Mouse (Mus musculus): ENCODE data around the gene Pou4f1. TPM values are rescaled to one million over a fixed set of nuclear protein-coding genes. Genes with fewer than 3 reads are reported as not detected.

Gene Pou4f1
- polyA plus RNA-seq, 1 experiment: 0.07 TPM

- TF ChIP-seq POLR2A (IDR thresholded peaks at IDR 0.05; ENCODE audit: low read depth, low read length) (no peak), CTCF (IDR thresholded peaks at IDR 0.05; ENCODE audit: extremely low read depth, insufficient read depth, insufficient read length, insufficient replicate concordance) (no peak)
- no peak for DNase-seq (ENCODE audit: low read depth in 1 of 2, low spot score in 2 of 2)
- 14% methylated on average over 6 of the region's 6 CpGs for WGBS
- H3K27me3 ChIP-seq (ENCODE audit: control insufficient read depth, insufficient read depth, low read length): peaks cover 55% of the 10 kb centered on the region
- H3K27ac ChIP-seq (ENCODE audit: insufficient read depth, low read length): no peak overlapping the region
- no peak overlapping the region for H3K4me3 ChIP-seq (ENCODE audit: extremely low read depth, insufficient read depth, insufficient read length)
- peaks cover 15% of the 10 kb centered on the region for H3K4me1 ChIP-seq (ENCODE audit: control insufficient read depth, insufficient read depth, insufficient read length)
- H3K36me3 ChIP-seq (ENCODE audit: control insufficient read depth, insufficient read depth, low read length): no peaks in the 10 kb centered on the region
Observed at GRCm38 (mm10) chr14:104468623-104468970, 798 bp upstream of the Pou4f1 start.

- no peaks in the 10 kb centered on the region for H3K36me3 ChIP-seq (ENCODE audit: control insufficient read depth, insufficient read depth, low read length)
- TF ChIP-seq CTCF (IDR thresholded peaks at IDR 0.05; ENCODE audit: extremely low read depth, insufficient read depth, insufficient read length, insufficient replicate concordance) (no peak), POLR2A (IDR thresholded peaks at IDR 0.05; ENCODE audit: low read depth, low read length) (no peak)
- H3K27ac ChIP-seq (ENCODE audit: insufficient read depth, low read length): no peak overlapping the region
- peaks cover 8% of the 10 kb centered on the region for H3K4me1 ChIP-seq (ENCODE audit: control insufficient read depth, insufficient read depth, insufficient read length)
- H3K4me3 ChIP-seq (ENCODE audit: extremely low read depth, insufficient read depth, insufficient read length): peak overlapping the region; percentile 43
- 3% methylated on average over 100 of the region's 101 CpGs for WGBS
- DNase-seq (ENCODE audit: low read depth in 1 of 2, low spot score in 2 of 2): no peak
- peaks cover 52% of the 10 kb centered on the region for H3K27me3 ChIP-seq (ENCODE audit: control insufficient read depth, insufficient read depth, low read length)
Observed at GRCm38 (mm10) chr14:104467133-104467965, 450 bp downstream of the Pou4f1 start.

DNA sequence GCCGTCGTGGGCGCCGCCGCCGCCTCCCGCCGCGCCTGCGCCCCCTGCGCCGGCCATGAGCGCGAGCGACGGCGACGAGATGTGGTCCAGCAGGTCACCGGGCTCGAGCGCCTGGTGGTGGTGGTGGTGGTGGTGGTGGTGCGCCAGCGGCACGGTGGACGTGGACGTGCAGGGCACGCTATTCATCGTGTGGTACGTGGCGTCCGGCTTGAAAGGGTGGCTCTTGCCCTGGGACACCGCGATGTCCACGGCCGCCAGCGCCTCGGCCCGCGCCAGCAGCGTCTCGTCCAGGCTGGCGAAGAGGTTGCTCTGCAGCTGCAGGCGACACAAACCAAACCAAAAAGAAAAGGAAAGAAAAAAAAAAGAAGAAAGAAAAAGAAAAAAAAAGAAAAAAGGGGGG lies 1.2 kb downstream of the Pou4f1 start:
- peaks cover 51% of the 10 kb centered on the region for H3K27me3 ChIP-seq (ENCODE audit: control insufficient read depth, insufficient read depth, low read length)
- 6% methylated on average over 42 of the region's 43 CpGs for WGBS
- H3K4me3 ChIP-seq (ENCODE audit: extremely low read depth, insufficient read depth, insufficient read length): no peak overlapping the region; the same call in 1 of the 2 replicates
- no peak overlapping the region for H3K27ac ChIP-seq (ENCODE audit: insufficient read depth, low read length)
- DNase-seq (ENCODE audit: low read depth in 1 of 2, low spot score in 2 of 2): no peak
- no peaks in the 10 kb centered on the region for H3K36me3 ChIP-seq (ENCODE audit: control insufficient read depth, insufficient read depth, low read length)
- TF ChIP-seq POLR2A (IDR thresholded peaks at IDR 0.05; ENCODE audit: low read depth, low read length) (no peak), CTCF (IDR thresholded peaks at IDR 0.05; ENCODE audit: extremely low read depth, insufficient read depth, insufficient read length, insufficient replicate concordance) (no peak)
- peaks cover 8% of the 10 kb centered on the region for H3K4me1 ChIP-seq (ENCODE audit: control insufficient read depth, insufficient read depth, insufficient read length)

DNA sequence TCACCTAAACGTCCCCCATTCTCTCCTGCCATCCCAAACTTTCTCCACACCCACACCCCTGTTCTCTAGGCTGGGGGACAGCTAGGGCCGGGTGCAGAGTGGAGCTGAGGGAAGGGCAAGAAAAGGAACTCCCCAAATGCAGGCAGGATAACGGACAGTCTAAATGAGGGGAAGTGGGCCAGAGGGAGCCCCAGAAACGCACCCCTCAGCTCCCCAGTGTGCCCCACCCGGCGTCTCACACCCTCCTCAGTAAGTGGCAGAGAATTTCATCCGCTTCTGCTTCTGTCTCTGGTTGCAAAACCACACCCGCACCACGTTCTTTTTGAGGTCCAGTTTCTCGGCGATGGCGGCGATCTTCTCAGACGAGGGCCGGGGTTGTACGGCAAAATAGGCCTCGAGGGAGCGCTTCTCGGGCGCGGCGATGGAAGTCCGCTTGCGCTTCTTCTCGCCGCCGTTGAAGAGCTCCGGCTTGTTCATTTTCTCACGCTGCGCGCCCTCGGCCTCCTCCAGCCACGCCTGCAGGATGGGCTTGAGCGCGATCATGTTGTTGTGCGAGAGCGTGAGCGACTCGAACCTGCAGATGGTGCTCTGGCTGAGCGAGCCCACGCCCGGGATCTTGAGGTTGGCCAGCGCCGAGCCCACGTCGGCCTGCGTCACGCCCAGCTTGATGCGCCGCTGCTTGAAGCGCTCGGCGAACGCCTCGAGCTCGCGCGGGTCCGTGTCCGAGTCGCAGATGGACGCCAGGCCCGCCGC lies 2.1 kb downstream of the Pou4f1 start:
- TF ChIP-seq CTCF (IDR thresholded peaks at IDR 0.05; ENCODE audit: extremely low read depth, insufficient read depth, insufficient read length, insufficient replicate concordance) (no peak), POLR2A (IDR thresholded peaks at IDR 0.05; ENCODE audit: low read depth, low read length) (no peak)
- no peaks in the 10 kb centered on the region for H3K36me3 ChIP-seq (ENCODE audit: control insufficient read depth, insufficient read depth, low read length)
- no peak for DNase-seq (ENCODE audit: low read depth in 1 of 2, low spot score in 2 of 2)
- peaks cover 8% of the 10 kb centered on the region for H3K4me1 ChIP-seq (ENCODE audit: control insufficient read depth, insufficient read depth, insufficient read length)
- WGBS: 2% methylated on average over 63 of the region's 64 CpGs
- H3K4me3 ChIP-seq (ENCODE audit: extremely low read depth, insufficient read depth, insufficient read length): peak overlapping the region; percentile 40
- no peak overlapping the region for H3K27ac ChIP-seq (ENCODE audit: insufficient read depth, low read length)
- H3K27me3 ChIP-seq (ENCODE audit: control insufficient read depth, insufficient read depth, low read length): peaks cover 51% of the 10 kb centered on the region

DNA sequence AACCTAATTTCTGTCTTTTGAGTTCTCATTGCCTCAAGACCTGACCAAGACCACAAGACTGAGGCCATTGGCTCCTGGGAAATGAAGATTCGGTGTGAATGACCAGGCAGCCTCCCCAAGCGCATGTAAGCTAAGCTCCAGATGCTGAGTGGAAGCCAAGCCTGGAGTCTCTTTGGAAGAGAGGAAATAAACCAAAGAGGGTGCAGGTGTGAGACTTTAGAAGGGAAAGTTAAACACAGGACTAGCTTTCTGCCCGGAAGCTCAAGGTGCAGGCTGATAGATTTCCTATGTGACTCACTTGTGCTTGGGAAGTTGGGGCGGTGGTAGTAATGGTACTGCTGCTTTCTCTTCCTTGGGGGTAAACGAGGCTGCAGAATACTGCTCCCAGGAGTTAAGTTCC lies 3.0 kb downstream of the Pou4f1 start:
- no peaks in the 10 kb centered on the region for H3K36me3 ChIP-seq (ENCODE audit: control insufficient read depth, insufficient read depth, low read length)
- H3K27me3 ChIP-seq (ENCODE audit: control insufficient read depth, insufficient read depth, low read length): peaks cover 54% of the 10 kb centered on the region
- no peak overlapping the region for H3K27ac ChIP-seq (ENCODE audit: insufficient read depth, low read length)
- WGBS: 13% methylated on average over 5 of the region's 5 CpGs
- no peak overlapping the region for H3K4me3 ChIP-seq (ENCODE audit: extremely low read depth, insufficient read depth, insufficient read length)
- TF ChIP-seq CTCF (IDR thresholded peaks at IDR 0.05; ENCODE audit: extremely low read depth, insufficient read depth, insufficient read length, insufficient replicate concordance): no peak
- no peak for TF ChIP-seq POLR2A (IDR thresholded peaks at IDR 0.05; ENCODE audit: low read depth, low read length)
- no peak for DNase-seq (ENCODE audit: low read depth in 1 of 2, low spot score in 2 of 2)
- H3K4me1 ChIP-seq (ENCODE audit: control insufficient read depth, insufficient read depth, insufficient read length): peaks cover 8% of the 10 kb centered on the region

DNA sequence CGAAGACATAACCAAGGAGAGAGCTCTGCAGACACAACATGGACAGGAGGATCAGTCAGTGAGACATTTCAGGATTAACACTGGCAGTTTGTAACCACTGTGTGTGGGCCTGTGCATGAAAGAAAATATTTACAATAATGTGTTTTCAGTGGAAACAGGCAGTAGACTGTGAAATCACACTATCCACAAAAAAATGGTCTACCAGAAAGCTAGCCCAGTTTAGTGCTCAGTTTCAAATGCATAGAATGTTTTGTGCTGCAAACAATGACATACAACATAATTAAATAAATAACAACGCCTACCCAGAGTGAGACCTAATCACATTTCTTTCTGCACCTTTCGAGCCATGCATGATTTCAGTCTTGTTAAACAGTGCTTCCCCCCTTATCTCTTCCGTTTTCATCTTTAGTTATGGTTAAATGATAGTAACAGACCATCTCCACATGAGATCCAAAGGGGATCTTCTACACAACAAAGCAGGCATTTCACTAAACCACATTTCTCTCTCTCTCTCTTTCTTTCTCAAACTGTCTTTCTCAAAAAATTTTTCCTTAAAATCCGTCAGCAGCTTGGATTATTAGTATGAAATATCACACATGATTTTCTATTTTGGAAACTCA lies 4.1 kb downstream of the Pou4f1 start:
- Histone ChIP-seq H3K27me3 (ENCODE audit: control insufficient read depth, insufficient read depth, low read length) (peaks cover 60% of the 10 kb centered on the region), H3K4me1 (ENCODE audit: control insufficient read depth, insufficient read depth, insufficient read length) (peaks cover 8% of the 10 kb centered on the region), H3K4me3 (ENCODE audit: extremely low read depth, insufficient read depth, insufficient read length) (no peak overlapping the region), H3K27ac (ENCODE audit: insufficient read depth, low read length) (no peak overlapping the region), H3K36me3 (ENCODE audit: control insufficient read depth, insufficient read depth, low read length) (no peaks in the 10 kb centered on the region)
- TF ChIP-seq POLR2A (IDR thresholded peaks at IDR 0.05; ENCODE audit: low read depth, low read length) (no peak), CTCF (IDR thresholded peaks at IDR 0.05; ENCODE audit: extremely low read depth, insufficient read depth, insufficient read length, insufficient replicate concordance) (no peak)
- no peak for DNase-seq (ENCODE audit: low read depth in 1 of 2, low spot score in 2 of 2)
- 17% methylated on average over 5 of the region's 5 CpGs for WGBS

Data from spleen, adult 2 months (tissue).